Mouse (Mus musculus) testis, adult 2 months (tissue): ENCODE results near the gene Vmn1r174. TPM values are rescaled to one million over a fixed set of nuclear protein-coding genes. Genes with fewer than 3 reads are reported as not detected.
"Not testable (repeated sequence)": the region's sequence is repeated elsewhere in the genome, so short reads cannot be mapped to it uniquely, and the experiment has no call there.

ENCODE experiments used
- H3K27ac ChIP-seq: fragments of 200-500 bp; 2 replicates; pipeline ENCODE4 v1.5.1; 2012; ENCODE audit warnings: low read depth, low read length; ENCODE audit not compliant: control insufficient read depth, insufficient read depth
- H3K27me3 ChIP-seq: fragments of 200-500 bp; 2 replicates; pipeline ENCODE4 v1.6.1; 2012; ENCODE audit warnings: mild to moderate bottlenecking, low read length, moderate library complexity; ENCODE audit not compliant: control insufficient read depth, insufficient read depth
- H3K36me3 ChIP-seq: fragments of 200-500 bp; 2 replicates; pipeline ENCODE4 v1.6.1; 2012; ENCODE audit warnings: mild to moderate bottlenecking, low read length; ENCODE audit not compliant: control insufficient read depth, insufficient read depth
- H3K4me1 ChIP-seq: fragments of 200-500 bp; 2 replicates; pipeline ENCODE4 v1.6.1; 2012; ENCODE audit warnings: low read length; ENCODE audit not compliant: control insufficient read depth, insufficient read depth
- H3K4me3 ChIP-seq: fragments of 200-500 bp; 2 replicates; pipeline ENCODE4 v1.5.1; 2012; ENCODE audit warnings: low read depth, mild to moderate bottlenecking, low read length, moderate library complexity, mixed read lengths; ENCODE audit not compliant: control insufficient read depth
- CTCF ChIP-seq: fragments of 200-500 bp; IDR thresholded peaks from 2 replicates; pipeline ENCODE4 v1.5.1; 2012; ENCODE audit warnings: low read depth, mild to moderate bottlenecking, inconsistent platforms, low read length, moderate library complexity; ENCODE audit not compliant: control insufficient read depth, insufficient read depth, insufficient replicate concordance
- POLR2A ChIP-seq: fragments of 200-500 bp; IDR thresholded peaks from 2 replicates; pipeline ENCODE4 v1.6.1; 2012; ENCODE audit warnings: low read depth, mild to moderate bottlenecking, inconsistent platforms, low read length, moderate library complexity; ENCODE audit not compliant: control insufficient read depth
- polyA plus RNA-seq: library from polyadenylated mRNA; depleted of rRNA; stranded (reverse); fragments of >200 nt; gene quantifications from 2 replicates; pipeline ENCODE4 v1.2.3, GENCODE M21; 2012; rRNA removed

The Vmn1r174 gene
- not detected in 2 replicates for polyA plus RNA-seq

- H3K36me3 ChIP-seq, H3K27me3 ChIP-seq, H3K4me1 ChIP-seq, H3K4me3 ChIP-seq, H3K27ac ChIP-seq: not testable (repeated sequence)
These were observed at the start of gene Vmn1r174 for GRCm38 (mm10) chr7:23751970-23752369. Vmn1r174 (plus strand) TSS chr7:23752270.

- TF ChIP-seq POLR2A (no peak), CTCF (no peak)
- Histone ChIP-seq H3K4me3 (no peak overlapping the region), H3K36me3 (no peaks in the 10 kb centered on the region), H3K4me1 (no peaks in the 10 kb centered on the region), H3K27me3 (no peaks in the 10 kb centered on the region), H3K27ac (no peak overlapping the region)
These were observed 32.5 kb downstream of the Vmn1r174 start for GRCm38 (mm10) chr7:23784526-23784925.

DNA sequence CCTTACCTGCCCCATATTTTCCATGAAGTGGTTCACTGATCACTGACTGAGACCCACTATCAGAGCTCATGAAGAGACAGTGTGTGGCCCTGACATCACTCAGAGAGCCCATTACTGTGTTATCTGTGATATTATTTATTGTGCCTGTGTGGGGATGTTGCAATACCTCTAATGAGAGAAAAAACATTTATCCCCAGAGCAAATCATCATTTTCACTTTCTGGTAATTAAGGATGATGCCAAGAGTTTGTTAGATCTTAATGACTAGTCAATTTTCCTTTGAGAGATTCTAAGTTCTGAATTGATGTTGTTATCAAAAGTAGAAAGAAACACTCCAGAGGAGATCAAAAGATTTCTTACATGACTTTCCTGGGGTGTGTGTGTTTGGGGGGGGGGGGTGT, 58.5 kb downstream of the Vmn1r174 start, which contains the start of gene Vmn1r175:
Gene Vmn1r175 (minus strand): TSS at position 101 of the 400 bp plus-strand sequence.
- not testable (repeated sequence) for H3K4me3 ChIP-seq, H3K36me3 ChIP-seq

More for the DNA sequence above, 58.5 kb downstream of the Vmn1r174 start, which contains the start of gene Vmn1r175:
- H3K4me1 ChIP-seq, H3K27me3 ChIP-seq, H3K27ac ChIP-seq: not testable (repeated sequence)

Other genes starting within 250 kb of the Vmn1r174 start
- not detected in 2 replicates for gene Vmn1r167, start 245.1 kb upstream of the Vmn1r174 start, polyA plus RNA-seq
- not detected in 2 replicates for gene Vmn1r168, start 212.5 kb upstream of the Vmn1r174 start, polyA plus RNA-seq
- not detected in 2 replicates for gene Vmn1r169, start 176.7 kb upstream of the Vmn1r174 start, polyA plus RNA-seq
- not detected in 2 replicates for gene Vmn1r170, start 146.1 kb upstream of the Vmn1r174 start, polyA plus RNA-seq
- gene Vmn1r171, start 121.5 kb upstream of the Vmn1r174 start, polyA plus RNA-seq = not detected in 2 replicates
- not detected in 2 replicates for gene Vmn1r172, start 94.0 kb upstream of the Vmn1r174 start, polyA plus RNA-seq
- not detected in 2 replicates for gene Vmn1r173, start 51.6 kb upstream of the Vmn1r174 start, polyA plus RNA-seq
- 0.04 TPM in 1 of 2 replicates, not detected in the other for gene Vmn1r175, start 58.4 kb downstream of the Vmn1r174 start, polyA plus RNA-seq
- gene Vmn1r176, start 85.1 kb downstream of the Vmn1r174 start, polyA plus RNA-seq = not detected in 2 replicates
- gene Vmn1r177, start 114.2 kb downstream of the Vmn1r174 start, polyA plus RNA-seq = not detected in 2 replicates
- gene Vmn1r178, start 139.7 kb downstream of the Vmn1r174 start, polyA plus RNA-seq = not detected in 2 replicates
- not detected in 2 replicates for gene Vmn1r179, start 174.7 kb downstream of the Vmn1r174 start, polyA plus RNA-seq
- not detected in 2 replicates for gene Vmn1r180, start 198.4 kb downstream of the Vmn1r174 start, polyA plus RNA-seq
- gene Vmn1r181, start 222.3 kb downstream of the Vmn1r174 start, polyA plus RNA-seq = 0.82 and 2.4 TPM in 2 replicates
- 0.07 TPM in 1 of 2 replicates, not detected in the other for gene V1rd19, start 249.4 kb downstream of the Vmn1r174 start, polyA plus RNA-seq